Mouse (Mus musculus) liver, postnatal 0 days (tissue): ENCODE results near the gene Arid3c. TPM values are rescaled to one million over a fixed set of nuclear protein-coding genes. Genes with fewer than 3 reads are reported as not detected.

Experiments used
- ATAC-seq: fragments of 200-750 bp; cut with Nextera tagmentation; 2 replicates; pipeline ENCODE4 v1.8.0; 2017; ENCODE audit warnings: mild to moderate bottlenecking, moderate library complexity
- DNase-seq: peaks from one replicate; pipeline ENCODE4 v3.0.0-alpha.2; 2016
- H3K27ac ChIP-seq: fragments of 300-500 bp; sonication (generic); 2 replicates; pipeline ENCODE4 v1.5.1; 2014; ENCODE audit warnings: antibody characterized with exemption, moderate library complexity, mild to moderate bottlenecking, low read depth
- H3K27me3 ChIP-seq: fragments of 300-500 bp; sonication (generic); 2 replicates; pipeline ENCODE4 v1.6.1; 2014; ENCODE audit warnings: low read length, control low read depth, mixed read lengths; ENCODE audit not compliant: insufficient read depth
- H3K36me3 ChIP-seq: fragments of 300-500 bp; sonication (generic); replicated peaks from 2 replicates; pipeline ENCODE4 v1.6.1; 2014; ENCODE audit warnings: mild to moderate bottlenecking, control low read depth, low read length, moderate library complexity, mixed read lengths; ENCODE audit not compliant: insufficient read depth
- H3K4me1 ChIP-seq: fragments of 300-500 bp; sonication (generic); 2 replicates; pipeline ENCODE4 v1.6.1; 2014; ENCODE audit warnings: antibody characterized with exemption, mild to moderate bottlenecking, control low read depth; ENCODE audit not compliant: insufficient read depth
- H3K4me2 ChIP-seq: fragments of 300-500 bp; sonication (generic); 2 replicates; pipeline ENCODE4 v1.6.1; 2014; ENCODE audit warnings: low read depth, mild to moderate bottlenecking, low read length, moderate library complexity, mixed read lengths
- H3K4me3 ChIP-seq: fragments of 300-500 bp; sonication (generic); 2 replicates; pipeline ENCODE4 v1.5.1; 2014; ENCODE audit warnings: low read depth, low read length
- H3K9ac ChIP-seq: fragments of 300-500 bp; sonication (generic); replicated peaks from 2 replicates; pipeline ENCODE4 v1.6.1; 2014; ENCODE audit warnings: mild to moderate bottlenecking, moderate library complexity
- H3K9me3 ChIP-seq: fragments of 300-500 bp; sonication (generic); 2 replicates; pipeline ENCODE4 v1.6.1; 2016; ENCODE audit warnings: mild to moderate bottlenecking, control low read depth, low read length, mixed read lengths
- CTCF ChIP-seq: sonication (generic); IDR thresholded peaks from 2 replicates; pipeline ENCODE4 v1.5.1; 2016; ENCODE audit warnings: antibody characterized with exemption, low read depth
- EP300 ChIP-seq: IDR thresholded peaks from 2 replicates; pipeline ENCODE4 v1.6.1; 2016; ENCODE audit warnings: antibody characterized with exemption, low read depth, mild to moderate bottlenecking
- WGBS: fragments of 180-500 bp; shearing (Covaris S2); extraction: QIAGEN DNeasy Blood & Tissue Kit; methylation state at CpG from one replicate; pipeline ENCODE4 v1.1.7; 2014; ENCODE audit not compliant: insufficient replicate concordance; 5-methylcytosine and 5-hydroxymethylcytosine counted together
- polyA plus RNA-seq: library from polyadenylated mRNA; unstranded; fragments of >200 nt; fragmentation: Nextera tagmentation; extraction: Ambion mirVana; gene quantifications from 2 replicates; pipeline ENCODE4 v1.2.1, GENCODE M21; 2015

Arid3c gene
- polyA plus RNA-seq, 1 experiment from 2014 or later: not detected

DNA sequence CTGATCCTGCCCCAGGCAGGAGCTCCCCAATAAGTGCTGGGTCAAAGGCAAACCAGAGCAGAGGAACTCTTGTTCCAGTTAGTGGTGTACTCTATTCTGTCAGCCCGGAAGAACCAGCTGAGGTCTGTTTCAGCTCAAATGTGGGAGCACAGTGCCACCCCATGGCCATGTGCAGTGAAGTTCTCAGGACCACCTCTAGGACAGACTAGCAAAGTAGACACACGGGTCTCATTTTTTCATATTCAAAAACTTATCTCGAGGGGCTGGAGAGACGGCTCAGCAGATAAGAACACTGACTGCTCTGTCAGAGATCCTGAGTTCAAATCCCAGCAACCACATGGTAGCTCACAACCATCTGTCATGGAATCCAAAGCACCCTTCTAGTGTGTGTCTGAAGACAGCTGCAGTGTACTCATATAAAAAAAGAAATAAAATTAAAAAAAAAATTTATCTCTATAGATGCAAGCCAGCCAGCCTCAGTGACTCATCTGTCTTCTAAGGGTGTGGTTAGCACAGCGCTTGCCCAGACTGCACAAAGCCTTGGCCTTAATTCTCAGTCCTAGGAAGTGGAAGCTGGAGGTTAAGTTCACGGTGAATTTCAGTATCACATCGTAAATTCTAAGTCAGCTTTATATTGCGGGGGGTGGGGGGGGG is 6.8 kb upstream of the Arid3c start:
- Histone ChIP-seq H3K9me3 (no peaks in the 10 kb centered on the region), H3K27ac (no peak overlapping the region), H3K9ac (no peak overlapping the region), H3K4me1 (peaks cover 22% of the 10 kb centered on the region), H3K4me3 (no peak overlapping the region), H3K27me3 (peaks cover 9% of the 10 kb centered on the region), H3K36me3 (peaks cover 5% of the 10 kb centered on the region), H3K4me2 (no peak overlapping the region)
- no peak for ATAC-seq
- TF ChIP-seq CTCF: peak; percentile 78
- TF ChIP-seq EP300: no peak
- peak; percentile 75 for DNase-seq
- 34% methylated on average over 8 of the region's 8 CpGs for WGBS

DNA sequence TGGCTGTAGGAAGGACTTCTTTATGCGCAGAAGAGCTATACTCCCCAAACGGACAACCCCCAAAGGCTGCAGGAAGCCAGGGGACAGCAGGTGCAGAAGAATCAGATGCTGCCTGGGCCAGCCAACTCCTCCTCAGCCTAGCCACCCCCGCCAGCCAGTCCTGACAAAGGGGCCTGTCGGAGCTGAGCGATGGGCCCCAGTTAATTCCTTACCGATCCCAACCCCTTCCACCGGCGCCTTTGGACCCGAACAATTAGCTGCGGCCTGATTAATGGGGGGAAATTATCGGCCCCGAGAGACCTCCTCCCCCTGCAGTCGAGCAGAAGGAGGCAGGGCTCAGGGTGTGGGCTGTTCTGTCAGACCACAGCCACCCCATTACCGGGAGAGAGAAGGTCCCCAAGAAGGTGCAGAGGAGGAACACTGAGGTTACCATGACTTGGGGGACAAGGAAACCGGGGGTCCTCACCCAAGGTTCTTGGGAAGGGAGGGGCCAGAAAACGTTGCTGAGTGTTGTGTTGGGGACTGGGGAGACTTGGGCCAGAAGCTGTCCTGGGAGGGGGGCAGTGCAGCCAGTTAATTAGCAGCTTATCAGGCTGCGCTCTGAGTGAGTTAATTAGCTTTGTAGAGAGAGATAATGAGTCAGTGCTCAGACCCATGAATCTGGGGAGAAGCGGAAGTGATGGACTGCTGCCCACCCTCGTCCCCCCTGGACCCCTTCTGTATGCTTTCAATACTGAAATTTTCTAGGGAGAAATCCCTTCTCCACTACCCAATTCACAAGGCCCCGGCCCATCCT is 3.9 kb downstream of the Arid3c start:
- no peak for DNase-seq
- H3K9me3 ChIP-seq: no peaks in the 10 kb centered on the region
- H3K36me3 ChIP-seq: no peaks in the 10 kb centered on the region
- no peak overlapping the region for H3K4me3 ChIP-seq
- TF ChIP-seq EP300: no peak
- TF ChIP-seq CTCF: no peak
- no peak for ATAC-seq
- no peak overlapping the region for H3K4me2 ChIP-seq
- H3K9ac ChIP-seq: no peak overlapping the region
- 20% methylated on average over 20 of the region's 20 CpGs for WGBS
- peaks cover 21% of the 10 kb centered on the region for H3K4me1 ChIP-seq
- no peak overlapping the region for H3K27ac ChIP-seq
- H3K27me3 ChIP-seq: peaks cover 81% of the 10 kb centered on the region

DNA sequence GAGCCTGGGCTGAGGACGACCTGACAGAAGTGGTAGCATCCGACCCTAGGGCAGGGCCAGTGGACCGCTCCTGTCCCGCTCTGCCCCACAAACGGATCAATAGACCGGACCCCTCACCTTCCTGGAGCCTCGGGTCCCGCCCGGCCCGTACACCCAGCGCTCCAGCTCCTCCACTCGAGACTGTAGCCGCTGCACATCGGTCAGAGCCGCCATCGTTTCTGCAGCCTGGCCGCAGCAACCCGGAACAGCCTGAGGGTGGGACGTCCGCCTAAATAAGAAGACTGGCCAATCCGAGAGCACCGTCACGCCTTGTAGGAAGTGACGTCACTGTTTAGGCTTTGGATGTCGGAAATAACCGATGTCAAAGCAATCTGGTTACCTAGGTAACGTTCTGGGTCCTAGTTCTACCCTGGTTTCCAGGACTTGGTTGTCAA is 8.0 kb downstream of the Arid3c start, which contains the start of gene Dctn3:
Gene Dctn3 (minus strand): TSS at position 253 of the 434 bp plus-strand sequence.
- Histone ChIP-seq H3K4me2 (peak within 1 kb of the TSS; percentile 87), H3K9ac (peak within 1 kb of the TSS; percentile 85), H3K4me1 (peaks cover 21% of the 10 kb centered on the region), H3K27ac (no peak within 1 kb of the TSS), H3K9me3 (no peaks in the 10 kb centered on the region), H3K4me3 (peak within 1 kb of the TSS; percentile 93), H3K36me3 (peaks cover 18% of the 10 kb centered on the region), H3K27me3 (peaks cover 44% of the 10 kb centered on the region)
- peak; percentile 97 for ATAC-seq
- TF ChIP-seq EP300 (no peak), CTCF (no peak)
- DNase-seq: peak; percentile 87
- WGBS: under 1% methylated on average over 27 of the region's 27 CpGs

DNA sequence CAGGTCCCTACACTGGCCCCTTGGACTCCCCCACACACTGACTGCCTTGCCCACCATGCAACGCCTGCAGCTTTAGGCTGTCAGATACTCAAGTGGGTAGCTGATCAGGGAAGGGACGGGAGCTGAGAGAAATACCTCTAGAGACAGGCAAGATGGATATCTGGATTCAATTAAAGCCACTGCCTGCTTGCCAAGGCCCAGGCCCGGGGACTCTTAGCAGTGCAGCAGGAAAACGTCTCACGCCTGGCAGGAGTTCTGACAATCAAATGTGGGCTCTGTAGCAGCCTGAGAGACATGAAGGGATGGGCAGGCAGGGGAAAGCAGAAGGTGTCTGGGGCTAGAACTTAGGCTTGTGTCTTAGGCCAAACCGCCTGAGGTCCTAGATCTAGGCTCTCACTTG is 14.1 kb downstream of the Arid3c start:
- DNase-seq (no peak), ATAC-seq (no peak)
- H3K9me3 ChIP-seq: no peaks in the 10 kb centered on the region
- no peak overlapping the region for H3K4me3 ChIP-seq
- whole genome bisulfite sequencing: 83% methylated on average over 6 of the region's 6 CpGs
- no peak overlapping the region for H3K9ac ChIP-seq
- TF ChIP-seq CTCF: no peak
- no peak for TF ChIP-seq EP300
- H3K36me3 ChIP-seq: peaks cover 30% of the 10 kb centered on the region
- H3K4me1 ChIP-seq: peaks cover 19% of the 10 kb centered on the region
- H3K27ac ChIP-seq: no peak overlapping the region
- no peak overlapping the region for H3K4me2 ChIP-seq
- H3K27me3 ChIP-seq: no peaks in the 10 kb centered on the region

DNA sequence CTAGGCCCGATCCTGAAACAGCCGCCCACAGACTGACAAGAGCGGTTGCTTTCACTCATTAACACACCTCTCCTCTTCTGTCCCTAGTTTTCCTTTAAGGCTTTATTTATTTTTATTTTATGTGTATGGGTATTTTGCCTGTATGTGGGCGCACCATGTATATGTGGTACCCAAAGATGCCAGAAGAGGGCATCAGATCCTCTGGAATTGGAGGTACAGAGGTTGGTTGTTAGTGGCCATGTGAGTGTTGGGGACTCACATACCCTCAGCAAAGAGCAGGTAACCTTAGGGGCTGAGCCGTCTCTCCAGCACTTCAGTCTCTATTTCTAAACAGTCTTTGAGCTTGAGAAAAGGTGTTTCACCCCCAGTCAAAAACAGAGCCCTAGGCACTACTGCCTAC is 15.3 kb downstream of the Arid3c start:
- H3K4me1 ChIP-seq: peaks cover 15% of the 10 kb centered on the region

DNA sequence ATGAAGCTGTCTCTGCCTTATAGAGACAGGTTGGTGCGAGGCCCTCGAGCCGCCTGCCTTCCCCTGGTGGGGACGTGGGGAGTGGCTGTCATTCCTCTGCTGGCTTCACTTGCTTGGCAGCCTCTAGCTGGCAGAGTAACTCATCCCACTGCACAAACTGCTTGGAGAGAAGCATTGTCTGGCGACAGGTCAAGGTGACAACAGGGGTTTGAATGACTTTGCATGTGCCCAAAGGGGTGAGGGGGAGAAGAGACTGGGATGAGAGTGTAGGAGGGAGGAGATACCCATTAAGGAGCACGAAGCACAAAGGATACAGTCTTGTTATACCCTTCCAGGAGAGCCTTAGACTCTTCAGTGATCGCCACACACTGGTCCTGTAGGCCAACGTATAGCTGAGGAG is 15.9 kb downstream of the Arid3c start:
- Histone ChIP-seq H3K36me3 (peaks cover 30% of the 10 kb centered on the region), H3K27me3 (no peaks in the 10 kb centered on the region), H3K4me1 (peaks cover 15% of the 10 kb centered on the region), H3K9ac (no peak overlapping the region), H3K4me2 (no peak overlapping the region), H3K27ac (no peak overlapping the region), H3K4me3 (no peak overlapping the region), H3K9me3 (no peaks in the 10 kb centered on the region)
- no peak for DNase-seq
- WGBS: 70% methylated on average over 8 of the region's 8 CpGs
- ATAC-seq: no peak
- no peak for TF ChIP-seq EP300

More for the DNA sequence above, 15.3 kb downstream of the Arid3c start:
- WGBS: 72% methylated on average over 5 of the region's 5 CpGs
- Histone ChIP-seq H3K27ac (no peak overlapping the region), H3K36me3 (peaks cover 30% of the 10 kb centered on the region), H3K4me2 (no peak overlapping the region), H3K9ac (no peak overlapping the region), H3K27me3 (no peaks in the 10 kb centered on the region), H3K9me3 (no peaks in the 10 kb centered on the region), H3K4me3 (no peak overlapping the region)
- DNase-seq (no peak), ATAC-seq (no peak)
- TF ChIP-seq EP300 (no peak), CTCF (peak; percentile 67)
